Mouse (Mus musculus): ENCODE data around the gene Cnbp. TPM values are rescaled to one million over a fixed set of nuclear protein-coding genes. Genes with fewer than 3 reads are reported as not detected.

The Cnbp gene
- 553 and 588 TPM in 2 replicates for polyA plus RNA-seq (2014; fragmentation: Nextera tagmentation; extraction: Ambion mirVana)

GRCm38 (mm10) chr6:87850900-87851614 lies at the start of gene Cnbp:
Gene Cnbp, minus strand, starts transcription at chr6:87851106.
- Histone ChIP-seq H3K4me2 (ENCODE audit: low read length) (peak within 1 kb of the TSS; percentile 91), H3K4me1 (ENCODE audit: control insufficient read depth, insufficient read depth, low read length) (peaks cover 20% of the 10 kb centered on the region), H3K36me3 (ENCODE audit: control insufficient read depth, insufficient read depth, low read length) (no peaks in the 10 kb centered on the region; the same call in 1 of the 2 replicates), H3K4me3 (replicated peaks; ENCODE audit: low read depth, low read length) (peak within 1 kb of the TSS; percentile 100), H3K27me3 (ENCODE audit: control insufficient read depth, insufficient read depth, low read length) (no peaks in the 10 kb centered on the region), H3K9me3 (ENCODE audit: control insufficient read depth, low read length) (no peaks in the 10 kb centered on the region), H3K9ac (replicated peaks; ENCODE audit: low read length) (peak within 1 kb of the TSS; percentile 97), H3K27ac (replicated peaks; ENCODE audit: low read depth, low read length) (peak within 1 kb of the TSS; percentile 94)
- DNase-seq, result peak; percentile 99
- WGBS, result under 1% methylated on average over 55 of the region's 55 CpGs
- peak; percentile 99 for ATAC-seq (ENCODE audit: low FRiP score, low TSS enrichment)

DNA sequence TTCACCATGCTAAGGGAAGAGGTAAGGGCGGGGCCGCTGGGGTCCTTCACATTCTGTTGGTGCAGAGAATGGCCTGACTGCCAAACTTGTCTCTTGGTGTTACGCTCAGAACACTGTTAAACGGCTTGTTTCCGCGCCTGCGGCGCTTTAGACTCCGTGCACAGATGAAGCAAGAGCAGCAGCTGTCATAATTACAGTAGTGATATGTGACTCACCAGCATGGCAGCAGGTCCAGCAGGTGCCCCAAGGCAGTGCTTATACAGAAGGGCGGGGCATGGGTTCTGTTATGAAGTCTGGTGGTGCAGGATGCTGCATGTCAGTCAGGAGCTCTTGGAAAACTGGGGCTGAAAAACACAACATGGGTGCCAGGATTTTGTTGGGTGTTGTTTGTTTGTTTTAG lies 47.1 kb upstream of the Cnbp start:
- 95% methylated on average over 10 of the region's 10 CpGs for WGBS
- ATAC-seq (ENCODE audit: low FRiP score, low TSS enrichment) (no peak), DNase-seq (no peak)
- Histone ChIP-seq H3K4me2 (ENCODE audit: low read length) (no peak overlapping the region), H3K27ac (replicated peaks; ENCODE audit: low read depth, low read length) (no peak overlapping the region), H3K9me3 (ENCODE audit: control insufficient read depth, low read length) (no peaks in the 10 kb centered on the region), H3K4me1 (ENCODE audit: control insufficient read depth, insufficient read depth, low read length) (no peaks in the 10 kb centered on the region), H3K36me3 (ENCODE audit: control insufficient read depth, insufficient read depth, low read length) (peaks cover 98% of the 10 kb centered on the region), H3K27me3 (ENCODE audit: control insufficient read depth, insufficient read depth, low read length) (no peaks in the 10 kb centered on the region), H3K4me3 (replicated peaks; ENCODE audit: low read depth, low read length) (no peak overlapping the region), H3K9ac (replicated peaks; ENCODE audit: low read length) (no peak overlapping the region)

DNA sequence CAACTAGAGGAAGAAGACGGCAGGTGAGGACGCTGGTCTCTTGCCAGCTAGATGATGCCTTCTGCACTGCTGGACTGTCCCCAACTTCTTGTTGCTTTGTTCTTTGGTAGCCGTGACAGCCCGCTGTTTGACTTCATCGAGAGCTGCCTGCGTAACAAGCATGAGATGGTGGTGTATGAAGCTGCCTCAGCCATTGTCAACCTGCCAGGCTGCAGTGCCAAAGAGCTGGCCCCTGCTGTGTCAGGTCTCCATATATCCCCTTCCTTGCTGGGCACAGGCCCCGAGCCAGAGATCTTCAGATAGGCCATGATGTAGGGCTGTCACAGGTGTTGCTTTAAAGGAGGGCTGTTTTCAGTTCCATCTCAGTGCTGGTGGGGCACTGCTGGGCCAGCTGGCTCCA lies 43.0 kb upstream of the Cnbp start:
- DNase-seq, result no peak
- Histone ChIP-seq H3K9ac (replicated peaks; ENCODE audit: low read length) (no peak overlapping the region), H3K27ac (replicated peaks; ENCODE audit: low read depth, low read length) (no peak overlapping the region), H3K27me3 (ENCODE audit: control insufficient read depth, insufficient read depth, low read length) (no peaks in the 10 kb centered on the region), H3K4me1 (ENCODE audit: control insufficient read depth, insufficient read depth, low read length) (peaks cover 2% of the 10 kb centered on the region; the same call in 1 of the 2 replicates), H3K4me3 (replicated peaks; ENCODE audit: low read depth, low read length) (no peak overlapping the region), H3K4me2 (ENCODE audit: low read length) (no peak overlapping the region), H3K36me3 (ENCODE audit: control insufficient read depth, insufficient read depth, low read length) (peaks cover 94% of the 10 kb centered on the region), H3K9me3 (ENCODE audit: control insufficient read depth, low read length) (no peaks in the 10 kb centered on the region)
- no peak for ATAC-seq (ENCODE audit: low FRiP score, low TSS enrichment)
- WGBS, result 89% methylated on average over 7 of the region's 7 CpGs

- H3K9ac ChIP-seq (replicated peaks; ENCODE audit: low read length), result peak within 1 kb of the TSS; percentile 61
- H3K36me3 ChIP-seq (ENCODE audit: control insufficient read depth, insufficient read depth, low read length), result peaks cover 34% of the 10 kb centered on the region
- ATAC-seq (ENCODE audit: low FRiP score, low TSS enrichment) (peak; percentile 95), DNase-seq (peak; percentile 100)
- WGBS, result under 1% methylated on average over 31 of the region's 31 CpGs
- peak within 1 kb of the TSS; percentile 52 for H3K4me3 ChIP-seq (replicated peaks; ENCODE audit: low read depth, low read length)
- peak within 1 kb of the TSS; percentile 67 for H3K4me2 ChIP-seq (ENCODE audit: low read length)
- H3K9me3 ChIP-seq (ENCODE audit: control insufficient read depth, low read length), result no peaks in the 10 kb centered on the region
- peak within 1 kb of the TSS; percentile 80 for H3K27ac ChIP-seq (replicated peaks; ENCODE audit: low read depth, low read length)
- no peaks in the 10 kb centered on the region for H3K27me3 ChIP-seq (ENCODE audit: control insufficient read depth, insufficient read depth, low read length)
- peaks cover 8% of the 10 kb centered on the region; the same call in 1 of the 2 replicates for H3K4me1 ChIP-seq (ENCODE audit: control insufficient read depth, insufficient read depth, low read length)
Observed at GRCm38 (mm10) chr6:87887594-87888233, 36.8 kb upstream of the Cnbp start, which contains the start of gene Copg1. Gene Copg1, plus strand, starts transcription at chr6:87887814.

DNA sequence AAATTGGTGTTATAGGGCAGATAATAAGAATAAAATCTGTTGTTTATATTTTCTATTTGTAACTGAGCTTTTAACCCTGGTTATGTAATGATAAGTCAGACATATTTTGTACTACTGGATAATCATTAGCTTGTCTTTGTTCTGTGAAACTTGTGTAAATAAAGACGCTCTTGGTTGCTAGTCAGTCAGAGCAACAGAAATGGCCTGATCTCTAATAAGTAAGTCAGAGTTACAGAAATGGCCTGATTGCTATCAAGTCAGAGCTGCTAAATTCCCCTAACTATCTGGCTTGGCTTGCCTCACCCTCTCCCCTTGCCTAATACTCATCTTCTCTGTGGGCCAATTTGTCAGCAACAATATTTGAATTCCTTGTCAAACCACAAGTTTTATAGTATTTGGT lies 35.8 kb upstream of the Cnbp start:
- H3K27me3 ChIP-seq (ENCODE audit: control insufficient read depth, insufficient read depth, low read length), result no peaks in the 10 kb centered on the region
- no peak overlapping the region for H3K27ac ChIP-seq (replicated peaks; ENCODE audit: low read depth, low read length)
- no peak for DNase-seq
- H3K9me3 ChIP-seq (ENCODE audit: control insufficient read depth, low read length), result no peaks in the 10 kb centered on the region
- WGBS, result 93% methylated on average over 1 of the region's 1 CpGs
- H3K4me2 ChIP-seq (ENCODE audit: low read length), result no peak overlapping the region
- ATAC-seq (ENCODE audit: low FRiP score, low TSS enrichment), result no peak
- H3K4me3 ChIP-seq (replicated peaks; ENCODE audit: low read depth, low read length), result no peak overlapping the region
- H3K36me3 ChIP-seq (ENCODE audit: control insufficient read depth, insufficient read depth, low read length), result peaks cover 24% of the 10 kb centered on the region
- H3K9ac ChIP-seq (replicated peaks; ENCODE audit: low read length), result no peak overlapping the region
- peaks cover 8% of the 10 kb centered on the region; the same call in 1 of the 2 replicates for H3K4me1 ChIP-seq (ENCODE audit: control insufficient read depth, insufficient read depth, low read length)

DNA sequence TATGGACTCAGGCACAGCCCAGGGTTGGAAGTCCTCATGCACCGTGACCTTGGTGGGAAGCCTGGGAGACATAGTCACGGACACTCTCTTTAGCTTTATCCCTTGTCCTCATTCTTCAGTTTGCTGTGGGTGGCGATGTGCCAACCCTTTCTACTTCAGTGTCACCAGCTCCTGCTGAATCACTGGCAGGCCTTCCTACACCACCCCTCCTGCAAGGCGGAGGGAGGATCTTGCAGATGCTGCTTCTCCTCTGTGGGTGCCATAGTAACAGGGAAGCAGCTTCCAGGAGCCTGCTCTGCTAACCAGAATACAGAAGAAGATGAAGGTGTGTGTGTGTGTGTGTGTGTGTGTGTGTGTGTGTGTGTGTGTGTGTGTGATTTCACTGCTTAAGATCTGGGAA lies 31.9 kb upstream of the Cnbp start:
- DNase-seq (peak; percentile 43), ATAC-seq (ENCODE audit: low FRiP score, low TSS enrichment) (no peak)
- Histone ChIP-seq H3K9me3 (ENCODE audit: control insufficient read depth, low read length) (no peaks in the 10 kb centered on the region), H3K4me1 (ENCODE audit: control insufficient read depth, insufficient read depth, low read length) (no peaks in the 10 kb centered on the region), H3K36me3 (ENCODE audit: control insufficient read depth, insufficient read depth, low read length) (no peaks in the 10 kb centered on the region), H3K27me3 (ENCODE audit: control insufficient read depth, insufficient read depth, low read length) (no peaks in the 10 kb centered on the region), H3K4me3 (replicated peaks; ENCODE audit: low read depth, low read length) (no peak overlapping the region), H3K9ac (replicated peaks; ENCODE audit: low read length) (no peak overlapping the region), H3K27ac (replicated peaks; ENCODE audit: low read depth, low read length) (no peak overlapping the region), H3K4me2 (ENCODE audit: low read length) (no peak overlapping the region)
- 47% methylated on average over 4 of the region's 4 CpGs for WGBS

DNA sequence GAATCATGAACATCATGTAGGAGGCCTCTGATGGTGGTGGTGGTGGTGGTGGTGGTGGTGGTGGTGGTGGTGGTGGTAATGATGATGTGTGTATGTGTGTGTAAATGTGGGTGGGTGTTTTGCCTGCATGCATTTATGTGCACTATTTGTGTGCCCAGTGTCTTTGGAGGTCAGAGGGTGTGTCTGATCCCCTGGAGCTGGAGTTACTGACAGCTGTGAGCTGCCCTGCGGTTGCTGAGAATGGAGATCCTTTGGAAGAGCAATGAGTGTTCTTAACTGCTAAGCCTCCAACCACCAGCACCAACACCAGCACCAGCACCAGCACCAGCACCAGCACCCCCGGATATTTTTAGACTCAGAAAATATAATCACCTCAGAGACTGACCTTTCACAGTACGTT lies 31.3 kb upstream of the Cnbp start:
- WGBS, result 73% methylated on average over 3 of the region's 3 CpGs
- no peaks in the 10 kb centered on the region for H3K4me1 ChIP-seq (ENCODE audit: control insufficient read depth, insufficient read depth, low read length)
- no peak overlapping the region for H3K9ac ChIP-seq (replicated peaks; ENCODE audit: low read length)
- H3K27me3 ChIP-seq (ENCODE audit: control insufficient read depth, insufficient read depth, low read length), result no peaks in the 10 kb centered on the region
- no peaks in the 10 kb centered on the region for H3K36me3 ChIP-seq (ENCODE audit: control insufficient read depth, insufficient read depth, low read length)
- ATAC-seq (ENCODE audit: low FRiP score, low TSS enrichment) (no peak), DNase-seq (no peak)
- no peaks in the 10 kb centered on the region for H3K9me3 ChIP-seq (ENCODE audit: control insufficient read depth, low read length)
- no peak overlapping the region for H3K4me2 ChIP-seq (ENCODE audit: low read length)
- H3K4me3 ChIP-seq (replicated peaks; ENCODE audit: low read depth, low read length), result no peak overlapping the region
- H3K27ac ChIP-seq (replicated peaks; ENCODE audit: low read depth, low read length), result no peak overlapping the region

- H3K27me3 ChIP-seq (ENCODE audit: control insufficient read depth, insufficient read depth, low read length), result no peaks in the 10 kb centered on the region
- H3K9me3 ChIP-seq (ENCODE audit: control insufficient read depth, low read length), result no peaks in the 10 kb centered on the region
- H3K4me2 ChIP-seq (ENCODE audit: low read length), result no peak overlapping the region
- 72% methylated on average over 3 of the region's 3 CpGs for WGBS
- H3K4me3 ChIP-seq (replicated peaks; ENCODE audit: low read depth, low read length), result no peak overlapping the region
- no peaks in the 10 kb centered on the region for H3K4me1 ChIP-seq (ENCODE audit: control insufficient read depth, insufficient read depth, low read length)
- H3K9ac ChIP-seq (replicated peaks; ENCODE audit: low read length), result no peak overlapping the region
- H3K36me3 ChIP-seq (ENCODE audit: control insufficient read depth, insufficient read depth, low read length), result no peaks in the 10 kb centered on the region
- DNase-seq, result no peak
- ATAC-seq (ENCODE audit: low FRiP score, low TSS enrichment), result no peak
- no peak overlapping the region for H3K27ac ChIP-seq (replicated peaks; ENCODE audit: low read depth, low read length)
Observed at GRCm38 (mm10) chr6:87879628-87880027, 28.7 kb upstream of the Cnbp start.

- 59% methylated on average over 4 of the region's 4 CpGs for WGBS
Observed at GRCm38 (mm10) chr6:87879010-87879409, 28.1 kb upstream of the Cnbp start.

More at GRCm38 (mm10) chr6:87879010-87879409, 28.1 kb upstream of the Cnbp start:
- Histone ChIP-seq H3K36me3 (ENCODE audit: control insufficient read depth, insufficient read depth, low read length) (no peaks in the 10 kb centered on the region), H3K27me3 (ENCODE audit: control insufficient read depth, insufficient read depth, low read length) (no peaks in the 10 kb centered on the region), H3K4me3 (replicated peaks; ENCODE audit: low read depth, low read length) (no peak overlapping the region), H3K9me3 (ENCODE audit: control insufficient read depth, low read length) (no peaks in the 10 kb centered on the region), H3K4me1 (ENCODE audit: control insufficient read depth, insufficient read depth, low read length) (no peaks in the 10 kb centered on the region), H3K4me2 (ENCODE audit: low read length) (no peak overlapping the region), H3K9ac (replicated peaks; ENCODE audit: low read length) (no peak overlapping the region), H3K27ac (replicated peaks; ENCODE audit: low read depth, low read length) (no peak overlapping the region)
- ATAC-seq (ENCODE audit: low FRiP score, low TSS enrichment), result no peak
- no peak for DNase-seq
